Mouse (Mus musculus) kidney, postnatal 4 days (tissue): ENCODE data around the gene Zfp831.

Experiments used
- DNase-seq, 2 experiments: peaks; one replicate each; pipeline ENCODE4 v3.0.0; 2021; ENCODE audit warnings: mixed read lengths in 2 of 2

Zfp831 gene

DNA sequence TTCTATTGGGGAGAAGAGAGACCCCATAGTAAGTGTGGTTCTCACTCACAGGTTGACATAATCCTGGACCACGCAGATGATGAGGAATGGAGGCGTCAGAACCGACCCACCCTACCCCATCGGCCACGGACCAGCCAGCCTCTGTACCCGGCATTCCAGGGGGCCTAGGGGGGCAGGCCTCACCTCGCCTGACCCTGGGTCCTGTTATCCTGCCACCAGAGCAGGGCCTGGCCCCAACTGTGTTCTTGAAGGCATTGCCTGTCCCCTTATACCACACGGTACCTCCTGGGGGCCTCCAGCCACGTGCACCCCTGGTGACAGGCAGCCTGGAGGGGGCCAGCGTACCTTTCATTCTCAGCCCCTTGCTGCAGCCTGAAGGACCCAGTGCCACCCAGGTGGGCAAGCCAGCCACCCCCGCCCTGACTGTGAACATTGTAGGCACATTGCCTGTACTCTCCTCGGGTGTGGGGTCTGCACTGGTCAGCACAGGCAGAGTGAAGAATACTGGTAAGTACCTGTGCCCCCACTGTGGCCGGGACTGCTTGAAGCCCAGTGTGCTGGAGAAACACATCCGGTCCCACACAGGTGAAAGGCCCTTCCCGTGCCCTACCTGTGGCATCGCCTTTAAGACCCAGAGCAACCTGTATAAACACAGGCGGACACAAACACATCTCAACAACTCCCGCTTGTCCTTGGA, at the start of gene Zfp831:
Gene Zfp831, plus strand, starts transcription at position 87 of the 697 bp plus-strand sequence.
- DNase-seq = no peak

GRCm38 (mm10) chr2:174594965-174595364, 48.4 kb upstream of the Zfp831 start:
- DNase-seq = peak; percentile 59 to 61

- DNase-seq = no peak
Observed at GRCm38 (mm10) chr2:174595611-174596010, 47.7 kb upstream of the Zfp831 start.

DNA sequence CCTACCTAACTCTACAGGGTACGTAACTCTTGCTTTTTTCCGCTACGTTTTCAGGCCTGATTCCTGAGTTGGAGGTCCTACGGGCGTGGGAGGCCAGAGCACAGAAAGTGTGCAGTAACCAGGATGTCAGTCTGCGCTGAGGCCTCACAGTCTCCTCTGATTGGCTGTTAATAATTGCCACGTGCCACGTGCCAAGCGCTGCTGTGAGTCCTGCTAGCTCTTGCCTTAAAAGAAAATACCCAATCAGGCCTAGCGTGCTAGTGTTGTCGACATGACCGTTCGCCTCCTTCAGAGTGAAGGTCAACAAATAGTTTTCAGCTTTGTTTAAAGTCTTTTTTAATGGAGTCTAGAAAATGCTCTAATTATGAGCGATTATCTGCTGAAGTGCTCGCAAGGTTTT, 46.9 kb upstream of the Zfp831 start:
- peak in 1 of 2 experiments; percentile 10 for DNase-seq

GRCm38 (mm10) chr2:174598451-174598850, 44.9 kb upstream of the Zfp831 start:
- DNase-seq = no peak

DNA sequence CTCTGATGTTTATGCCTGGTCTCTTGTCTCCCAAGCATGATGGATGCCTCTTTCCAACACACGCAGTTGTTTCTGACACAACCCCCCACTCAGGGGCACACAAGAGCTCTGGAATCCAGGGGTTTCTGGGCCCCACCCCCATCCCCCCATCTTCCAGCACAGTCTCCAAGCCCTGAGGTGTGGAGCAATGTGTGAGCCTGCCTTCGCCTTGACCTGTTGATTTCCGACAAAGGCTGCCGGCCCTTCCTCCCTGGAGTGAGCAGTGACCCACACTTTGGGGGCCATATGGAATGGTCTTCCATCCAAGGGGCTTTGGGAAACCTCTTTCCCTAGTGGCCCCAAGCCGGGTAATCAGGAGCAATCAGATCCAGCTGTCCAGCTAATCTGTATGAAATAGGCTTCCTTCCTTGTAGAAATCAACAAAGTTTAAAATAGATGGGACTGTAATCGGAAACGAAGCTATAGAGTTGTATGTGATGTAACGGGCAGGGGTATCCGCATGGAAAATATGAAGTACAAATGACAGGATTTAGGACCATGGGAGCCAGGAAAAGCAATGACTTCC, 44.2 kb upstream of the Zfp831 start:
- DNase-seq = peak in 1 of 2 experiments; percentile 11

DNA sequence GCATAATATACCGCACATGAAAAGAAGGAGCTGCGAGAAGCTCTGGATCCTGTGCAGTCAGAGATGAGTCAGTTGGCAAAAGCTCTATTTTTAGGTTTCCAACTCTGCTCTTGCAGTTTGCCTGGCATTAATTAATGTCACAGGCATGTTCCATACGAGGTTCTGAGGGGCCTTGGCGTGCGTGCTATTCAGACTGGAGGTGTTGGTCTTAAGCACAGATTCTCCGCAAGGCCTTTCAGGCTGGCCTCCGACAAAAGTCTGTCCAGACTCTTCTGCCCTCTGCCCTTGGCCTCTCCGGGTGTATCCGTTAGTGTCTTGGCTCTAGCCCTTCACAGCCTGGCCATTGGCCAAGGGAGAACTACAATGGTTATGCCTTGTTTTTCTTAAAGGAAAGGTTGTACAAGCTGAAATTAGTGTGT, 43.5 kb upstream of the Zfp831 start:
- DNase-seq = peak; percentile 63 to 74

- peak in 1 of 2 experiments; percentile 7 for DNase-seq
Observed at GRCm38 (mm10) chr2:174601938-174602685, 41.2 kb upstream of the Zfp831 start.

DNA sequence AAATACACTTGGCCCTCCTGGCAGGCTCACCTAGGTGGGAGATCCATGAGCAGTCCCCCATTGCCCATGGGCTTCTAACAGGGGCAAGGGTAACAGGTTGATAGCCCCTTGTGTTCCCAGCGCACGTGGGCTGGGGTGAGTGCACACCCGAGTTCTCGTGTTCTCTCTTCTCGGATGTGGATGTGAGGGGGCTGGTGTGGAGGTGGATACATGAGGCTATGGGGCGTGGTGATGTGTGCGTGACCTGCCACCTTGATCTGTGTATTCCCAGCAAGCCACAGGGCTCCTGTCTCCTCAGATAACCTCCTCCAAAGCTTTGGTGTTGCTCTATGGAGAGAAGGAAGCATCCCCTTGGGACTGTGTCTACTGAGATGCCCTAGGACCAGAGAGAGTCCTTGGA, 40.0 kb upstream of the Zfp831 start:
- no peak for DNase-seq

DNA sequence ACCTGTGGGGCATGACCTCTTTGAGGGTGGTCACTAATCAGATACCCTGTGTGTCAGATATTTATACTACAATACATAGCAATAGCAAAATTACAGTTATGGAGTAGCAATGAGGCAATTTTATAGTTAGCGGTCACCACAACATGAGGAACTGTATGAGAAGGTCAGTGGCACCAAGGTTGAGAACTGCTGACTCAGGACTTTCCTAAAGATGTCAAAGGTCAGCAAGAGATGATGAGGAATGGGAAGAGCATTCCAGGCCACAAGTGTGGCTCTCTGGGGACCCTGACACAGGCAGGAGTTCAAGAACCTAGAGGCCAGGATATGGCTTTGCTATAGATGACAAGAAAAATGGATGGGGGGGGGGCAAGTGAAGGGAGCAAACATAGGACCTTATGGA, 38.3 kb upstream of the Zfp831 start:
- no peak for DNase-seq

GRCm38 (mm10) chr2:174605442-174606087, 37.8 kb upstream of the Zfp831 start:
- DNase-seq = no peak

DNA sequence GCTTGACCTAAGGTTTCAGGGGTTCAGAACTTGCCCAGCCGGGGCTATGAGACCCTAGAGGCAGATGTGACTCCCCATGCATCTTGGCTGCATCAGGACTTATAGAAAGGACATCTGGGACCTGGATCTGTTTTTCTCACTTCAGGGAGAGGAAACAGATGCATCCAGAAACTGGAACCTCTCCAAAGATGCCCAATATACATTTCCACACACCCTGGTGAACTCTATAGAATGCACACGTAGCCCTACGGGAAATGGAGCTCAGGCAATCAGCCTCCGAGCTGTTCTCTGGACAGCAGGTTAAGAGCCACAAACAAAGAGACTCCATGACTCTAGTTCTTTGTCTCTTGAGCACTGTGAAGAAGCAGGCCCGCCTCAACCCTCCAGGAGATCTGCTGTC, 37.0 kb upstream of the Zfp831 start:
- no peak for DNase-seq

GRCm38 (mm10) chr2:174609892-174610291, 33.4 kb upstream of the Zfp831 start:
- no peak for DNase-seq

DNA sequence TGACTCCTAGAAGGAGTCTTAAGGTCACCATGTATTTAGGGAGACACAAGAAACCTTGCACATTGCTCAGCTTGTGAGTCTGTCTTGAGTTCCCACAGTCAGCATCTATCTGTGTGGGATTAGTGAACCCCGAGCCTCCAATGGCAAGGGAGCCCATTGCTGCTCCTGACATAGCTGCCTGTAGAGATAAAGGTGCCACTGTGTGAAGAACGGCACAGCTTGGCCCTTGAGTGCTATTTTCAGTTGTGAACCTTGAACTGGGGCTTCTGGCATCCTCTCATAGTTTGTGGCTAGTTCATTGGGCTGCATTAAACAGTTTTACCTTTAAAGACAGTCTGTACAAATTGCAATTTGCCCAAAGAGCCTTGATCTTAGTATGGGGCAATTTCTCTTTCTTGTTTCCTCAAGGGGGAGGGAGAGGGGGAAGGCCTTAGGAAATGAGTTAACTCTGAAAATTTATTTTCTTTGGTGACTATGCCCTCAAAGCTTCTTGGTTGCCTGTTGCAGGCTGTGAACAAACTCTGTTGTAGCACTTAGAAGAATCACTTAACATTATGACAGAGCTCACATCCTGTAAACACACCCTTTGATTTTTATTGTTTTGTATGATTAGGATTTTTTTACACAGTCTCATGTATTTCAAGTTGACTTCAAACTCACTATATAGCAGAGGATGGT, 30.8 kb upstream of the Zfp831 start:
- DNase-seq = no peak

DNA sequence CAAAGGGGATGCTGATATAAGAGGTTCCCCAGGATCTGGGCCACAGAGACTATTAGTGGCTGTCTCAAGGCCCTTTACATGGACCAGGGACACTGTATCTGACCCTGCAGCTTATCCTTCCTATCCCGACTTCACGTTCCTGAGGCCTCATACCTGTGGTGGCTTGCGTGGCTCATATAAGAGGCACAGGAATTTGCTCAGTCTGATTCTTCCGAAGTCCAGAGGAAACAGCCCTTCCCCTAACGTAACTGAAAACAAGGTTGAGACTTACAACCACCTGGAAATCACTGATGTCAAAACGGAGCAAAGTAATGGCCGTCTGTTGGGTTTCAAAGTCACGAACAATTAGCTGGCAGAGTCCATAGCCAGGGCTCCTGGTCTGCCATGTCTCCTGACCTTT, 30.1 kb upstream of the Zfp831 start:
- DNase-seq = no peak

- DNase-seq = no peak
Observed at GRCm38 (mm10) chr2:174613921-174614441, 29.4 kb upstream of the Zfp831 start.

- DNase-seq = no peak
Observed at GRCm38 (mm10) chr2:174621881-174622280, 21.5 kb upstream of the Zfp831 start.

DNA sequence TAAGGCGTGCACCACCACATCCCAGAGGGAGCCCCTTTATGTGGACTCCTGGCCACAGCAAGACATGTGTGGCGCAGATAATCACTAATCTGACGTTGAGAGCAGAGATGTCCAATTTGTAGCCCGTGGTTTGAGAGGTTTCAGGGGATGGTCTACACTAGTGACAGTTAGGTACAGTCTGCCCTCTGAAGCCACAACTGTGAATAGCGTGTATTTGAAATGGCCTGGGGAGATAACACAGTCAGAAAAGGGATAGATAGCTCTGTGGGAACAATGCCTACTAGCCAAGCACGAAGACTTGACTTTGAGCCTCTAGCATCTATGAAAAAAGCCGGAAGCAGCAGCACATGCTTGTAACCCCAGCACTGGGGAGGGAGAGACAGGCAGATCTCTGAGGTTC, 18.9 kb upstream of the Zfp831 start:
- no peak for DNase-seq

- DNase-seq = no peak
Observed at GRCm38 (mm10) chr2:174627021-174627420, 16.3 kb upstream of the Zfp831 start.

- DNase-seq = no peak
Observed at GRCm38 (mm10) chr2:174629299-174629850, 14.0 kb upstream of the Zfp831 start.

DNA sequence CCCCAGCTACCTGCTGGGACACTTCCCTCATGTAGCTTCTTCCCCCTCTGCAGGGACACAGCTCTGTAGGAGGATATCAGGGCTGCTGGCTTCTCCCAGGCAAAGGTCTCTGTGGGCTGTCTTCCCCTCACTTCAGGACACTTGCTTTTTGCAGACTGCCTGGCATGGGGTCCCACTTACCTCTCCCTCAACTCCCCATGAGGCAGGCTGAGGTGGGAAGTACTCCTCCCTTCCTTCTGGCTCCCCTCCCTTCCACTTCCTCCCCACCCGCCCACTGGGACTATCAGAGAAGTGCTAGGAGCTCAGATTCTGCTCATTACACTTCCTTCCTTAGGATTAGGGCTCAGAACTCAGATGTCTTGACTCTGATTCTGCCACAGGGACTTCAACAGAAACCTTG, 6.6 kb upstream of the Zfp831 start:
- peak in 1 of 2 experiments; percentile 23 for DNase-seq

- no peak for DNase-seq
Observed at GRCm38 (mm10) chr2:174644975-174645374, 1.6 kb downstream of the Zfp831 start.
